Mouse (Mus musculus) kidney, adult 2 months (tissue): ENCODE measurements around the gene Oxct1. TPM values are rescaled to one million over a fixed set of nuclear protein-coding genes. Genes with fewer than 3 reads are reported as not detected.

ENCODE experiments used
- DNase-seq: peaks from one replicate; pipeline ENCODE4 v3.0.0; 2021
- H3K27ac ChIP-seq: fragments of 200-500 bp; 2 replicates; pipeline ENCODE4 v1.5.1; 2012; ENCODE audit warnings: low read depth, low read length, control low read depth, inconsistent platforms; ENCODE audit not compliant: insufficient read depth
- H3K27me3 ChIP-seq: fragments of 200-500 bp; replicated peaks from 2 replicates; pipeline ENCODE4 v1.6.1; 2012; ENCODE audit warnings: mild to moderate bottlenecking, moderate library complexity, low read length, inconsistent platforms; ENCODE audit not compliant: control insufficient read depth, insufficient read depth
- H3K36me3 ChIP-seq: fragments of 200-500 bp; 2 replicates; pipeline ENCODE4 v1.6.1; 2012; ENCODE audit warnings: mild to moderate bottlenecking, moderate library complexity, low read length, inconsistent platforms; ENCODE audit not compliant: control insufficient read depth, insufficient read depth
- H3K4me1 ChIP-seq: fragments of 200-500 bp; 2 replicates; pipeline ENCODE4 v1.6.1; 2011; ENCODE audit warnings: low read length; ENCODE audit not compliant: control insufficient read depth, insufficient read depth
- H3K4me3 ChIP-seq: fragments of 200-500 bp; 2 replicates; pipeline ENCODE4 v1.5.1; 2011; ENCODE audit warnings: mild to moderate bottlenecking, low read depth, low read length, control low read depth; ENCODE audit not compliant: insufficient read depth
- CTCF ChIP-seq: fragments of 200-500 bp; conservative IDR thresholded peaks from 2 replicates; pipeline ENCODE4 v1.5.1; 2011; ENCODE audit warnings: low read depth, mild to moderate bottlenecking, control low read depth, low read length, moderate library complexity, mixed read lengths; ENCODE audit not compliant: insufficient read depth, insufficient read length
- POLR2A ChIP-seq: fragments of 200-500 bp; IDR thresholded peaks from one replicate; pipeline ENCODE4 v1.6.1; 2011; ENCODE audit warnings: low read depth, low read length, control low read depth
- WGBS: fragments of 180-500 bp; shearing (Covaris S2); methylation state at CpG from one replicate; pipeline ENCODE4 v1.1.7; 2018; 5-methylcytosine and 5-hydroxymethylcytosine counted together
- polyA plus RNA-seq: library from polyadenylated mRNA; depleted of rRNA; stranded (reverse); fragments of >200 nt; gene quantifications from 2 replicates; pipeline ENCODE4 v1.2.3, GENCODE M21; 2012

The Oxct1 gene
- polyA plus RNA-seq, 1 experiment = 401 TPM

- Histone ChIP-seq H3K27me3 (no peaks in the 10 kb centered on the region), H3K27ac (no peak overlapping the region), H3K36me3 (peaks cover 14% of the 10 kb centered on the region), H3K4me3 (no peak overlapping the region), H3K4me1 (no peaks in the 10 kb centered on the region)
- WGBS = 98% methylated on average over 5 of the region's 5 CpGs
- no peak for TF ChIP-seq POLR2A
- no peak for TF ChIP-seq CTCF
- DNase-seq = no peak
Measured at GRCm38 (mm10) chr15:4064694-4065093, 38.5 kb downstream of the Oxct1 start.

GRCm38 (mm10) chr15:4067273-4067990, 41.2 kb downstream of the Oxct1 start:
- DNase-seq = no peak
- 75% methylated on average over 5 of the region's 5 CpGs for WGBS
- H3K4me3 ChIP-seq = no peak overlapping the region
- H3K27ac ChIP-seq = no peak overlapping the region
- no peak for TF ChIP-seq POLR2A
- TF ChIP-seq CTCF = no peak
- H3K36me3 ChIP-seq = peaks cover 11% of the 10 kb centered on the region; the same call in 1 of the 2 replicates
- H3K27me3 ChIP-seq = no peaks in the 10 kb centered on the region
- no peaks in the 10 kb centered on the region for H3K4me1 ChIP-seq

GRCm38 (mm10) chr15:4077978-4078377, 51.8 kb downstream of the Oxct1 start:
- Histone ChIP-seq H3K36me3 (no peaks in the 10 kb centered on the region), H3K27ac (no peak overlapping the region), H3K4me3 (no peak overlapping the region), H3K4me1 (no peaks in the 10 kb centered on the region), H3K27me3 (no peaks in the 10 kb centered on the region)
- WGBS = 71% methylated on average over 4 of the region's 4 CpGs
- DNase-seq = no peak
- no peak for TF ChIP-seq POLR2A
- no peak for TF ChIP-seq CTCF

- 87% methylated on average over 5 of the region's 5 CpGs for WGBS
- no peak for TF ChIP-seq POLR2A
- TF ChIP-seq CTCF = no peak
- no peaks in the 10 kb centered on the region for H3K36me3 ChIP-seq
- H3K27ac ChIP-seq = no peak overlapping the region
- no peak overlapping the region for H3K4me3 ChIP-seq
- no peak for DNase-seq
- no peaks in the 10 kb centered on the region for H3K27me3 ChIP-seq
- H3K4me1 ChIP-seq = no peaks in the 10 kb centered on the region
Measured at GRCm38 (mm10) chr15:4078785-4079184, 52.6 kb downstream of the Oxct1 start.

- no peak for TF ChIP-seq POLR2A
- TF ChIP-seq CTCF = no peak
- H3K36me3 ChIP-seq = no peaks in the 10 kb centered on the region
- H3K4me3 ChIP-seq = no peak overlapping the region
- H3K27ac ChIP-seq = no peak overlapping the region
- WGBS = 68% methylated on average over 13 of the region's 13 CpGs
- H3K4me1 ChIP-seq = no peaks in the 10 kb centered on the region
- H3K27me3 ChIP-seq = no peaks in the 10 kb centered on the region
- DNase-seq = no peak
Measured at GRCm38 (mm10) chr15:4079425-4080189, 53.4 kb downstream of the Oxct1 start.

GRCm38 (mm10) chr15:4085600-4086384, 59.6 kb downstream of the Oxct1 start:
- 62% methylated on average over 10 of the region's 10 CpGs for WGBS
- no peak for TF ChIP-seq CTCF
- no peak for TF ChIP-seq POLR2A
- H3K4me3 ChIP-seq = no peak overlapping the region
- peak; percentile 31 for DNase-seq
- H3K36me3 ChIP-seq = no peaks in the 10 kb centered on the region
- no peak overlapping the region for H3K27ac ChIP-seq
- H3K4me1 ChIP-seq = no peaks in the 10 kb centered on the region
- no peaks in the 10 kb centered on the region for H3K27me3 ChIP-seq

GRCm38 (mm10) chr15:4087446-4087845, 61.3 kb downstream of the Oxct1 start:
- Histone ChIP-seq H3K27ac (no peak overlapping the region), H3K4me1 (no peaks in the 10 kb centered on the region), H3K27me3 (no peaks in the 10 kb centered on the region), H3K4me3 (no peak overlapping the region), H3K36me3 (peaks cover 3% of the 10 kb centered on the region; the same call in 1 of the 2 replicates)
- WGBS = 78% methylated on average over 4 of the region's 4 CpGs
- TF ChIP-seq CTCF (no peak), POLR2A (no peak)
- no peak for DNase-seq
